Mouse (Mus musculus) myocyte (in vitro differentiated cells): Measurements from ENCODE around the gene Tmem30c. TPM values are rescaled to one million over a fixed set of nuclear protein-coding genes. Genes with fewer than 3 reads are reported as not detected.

ENCODE experiments used
- H3K27me3 ChIP-seq: one replicate; pipeline ENCODE4 v1.6.1; 2011; ENCODE audit not compliant: control insufficient read depth, insufficient read depth, insufficient read length
- H3K36me3 ChIP-seq: one replicate; pipeline ENCODE4 v1.6.1; 2011; ENCODE audit not compliant: control insufficient read depth, insufficient read depth
- H3K4me2 ChIP-seq: one replicate; pipeline ENCODE4 v1.6.1; 2011; ENCODE audit warnings: low read depth, control low read depth
- H3K4me3 ChIP-seq: one replicate; pipeline ENCODE4 v1.5.1; 2011; ENCODE audit warnings: mild to moderate bottlenecking, control low read depth, moderate library complexity
- H3K79me2 ChIP-seq: one replicate; pipeline ENCODE4 v1.6.1; 2011; ENCODE audit not compliant: control insufficient read depth, insufficient read depth
- H3ac ChIP-seq: one replicate; pipeline ENCODE4 v1.6.1; 2011; ENCODE audit not compliant: control insufficient read depth, insufficient read length
- CEBPB ChIP-seq: IDR thresholded peaks from 2 replicates; pipeline ENCODE4 v1.6.1; 2011; ENCODE audit warnings: mild to moderate bottlenecking, moderate library complexity; ENCODE audit not compliant: poor library complexity, insufficient read depth, severe bottlenecking
- E2F4 ChIP-seq: IDR thresholded peaks from one replicate; pipeline ENCODE4 v1.6.1; 2011; ENCODE audit warnings: mild to moderate bottlenecking, control low read depth, moderate library complexity; ENCODE audit not compliant: insufficient read depth
- MAX ChIP-seq: IDR thresholded peaks from one replicate; pipeline ENCODE4 v1.6.1; 2011; ENCODE audit warnings: low read depth, mild to moderate bottlenecking, control low read depth
- MYOD1 ChIP-seq, 3 experiments: IDR thresholded peaks; one replicate each; pipeline ENCODE4 v1.6.1; 2011; ENCODE audit warnings: control low read depth in 2 of 3, low read depth in 2 of 3, mild to moderate bottlenecking in 2 of 3, moderate library complexity in 1 of 3; ENCODE audit not compliant: insufficient read length in 2 of 3, control insufficient read depth in 1 of 3
- MYOG ChIP-seq, 3 experiments: IDR thresholded peaks; one replicate each; pipeline ENCODE4 v1.6.1; 2011; ENCODE audit warnings: control low read depth in 2 of 3, low read depth in 2 of 3, mild to moderate bottlenecking in 2 of 3; ENCODE audit not compliant: insufficient read length in 2 of 3, control insufficient read depth in 1 of 3, insufficient read depth in 1 of 3
- POLR2A ChIP-seq: IDR thresholded peaks from one replicate; pipeline ENCODE4 v1.6.1; 2011; ENCODE audit warnings: low read depth, mild to moderate bottlenecking, control low read depth, moderate library complexity; ENCODE audit not compliant: insufficient read length
- POLR2AphosphoS2 ChIP-seq: IDR thresholded peaks from one replicate; pipeline ENCODE4 v1.6.1; 2011; ENCODE audit warnings: low read depth, control low read depth; ENCODE audit not compliant: insufficient read length
- REST ChIP-seq: IDR thresholded peaks from one replicate; pipeline ENCODE4 v1.6.1; 2011; ENCODE audit warnings: mild to moderate bottlenecking, control low read depth, moderate library complexity; ENCODE audit not compliant: insufficient read depth, insufficient read length
- SRF ChIP-seq: IDR thresholded peaks from one replicate; pipeline ENCODE4 v1.6.1; 2011; ENCODE audit warnings: low read depth; ENCODE audit not compliant: control insufficient read depth, insufficient read length
- TCF12 ChIP-seq: IDR thresholded peaks from one replicate; pipeline ENCODE4 v1.6.1; 2011; ENCODE audit warnings: mild to moderate bottlenecking, control low read depth; ENCODE audit not compliant: poor library complexity, insufficient read depth, severe bottlenecking
- TCF3 ChIP-seq: IDR thresholded peaks from one replicate; pipeline ENCODE4 v1.6.1; 2011; ENCODE audit warnings: low read depth, control low read depth; ENCODE audit not compliant: insufficient read length
- USF1 ChIP-seq: IDR thresholded peaks from one replicate; pipeline ENCODE4 v1.6.1; 2011; ENCODE audit warnings: low read depth, mild to moderate bottlenecking, control low read depth, moderate library complexity
- polyA plus RNA-seq: library from polyadenylated mRNA; unstranded; fragments of >200 nt; fragmentation: generic; extraction: Trizol; gene quantifications from one replicate; pipeline ENCODE4 v1.2.1, GENCODE M21; 2012; ENCODE audit warnings: missing spikeins

Tmem30c gene
- polyA plus RNA-seq, 1 experiment, result not detected

- Histone ChIP-seq H3K27me3 (no peaks in the 10 kb centered on the region), H3K36me3 (no peaks in the 10 kb centered on the region), H3K4me3 (no peak overlapping the region), H3ac (no peak overlapping the region), H3K79me2 (no peaks in the 10 kb centered on the region), H3K4me2 (peak overlapping the region; percentile 47)
- peak; percentile 41 for TF ChIP-seq TCF12
- TF ChIP-seq POLR2AphosphoS2, result no peak
Measured at GRCm38 (mm10) chr16:57267068-57267467, 25.6 kb downstream of the Tmem30c start.

- Histone ChIP-seq H3K4me3 (no peak overlapping the region), H3K4me2 (no peak overlapping the region), H3ac (no peak overlapping the region), H3K36me3 (no peaks in the 10 kb centered on the region), H3K27me3 (no peaks in the 10 kb centered on the region), H3K79me2 (no peaks in the 10 kb centered on the region)
- TF ChIP-seq REST, result no peak
- no peak for TF ChIP-seq MAX
- no peak for TF ChIP-seq TCF12
- no peak for TF ChIP-seq MYOD1 (IDR thresholded peaks at IDR 0.05; ENCODE audit: control insufficient read depth in 1 of 3, insufficient read length in 2 of 3, low read depth in 2 of 3)
- TF ChIP-seq CEBPB, result no peak
- no peak for TF ChIP-seq POLR2AphosphoS2
- TF ChIP-seq USF1, result no peak
- TF ChIP-seq POLR2A, result no peak
- TF ChIP-seq MYOG (IDR thresholded peaks at IDR 0.05; ENCODE audit: control insufficient read depth in 1 of 3, insufficient read depth in 1 of 3, insufficient read length in 2 of 3, low read depth in 2 of 3), result no peak
- TF ChIP-seq SRF, result no peak
Measured at GRCm38 (mm10) chr16:57260152-57260551, 32.5 kb downstream of the Tmem30c start.

GRCm38 (mm10) chr16:57259356-57260083, 33.1 kb downstream of the Tmem30c start:
- H3K79me2 ChIP-seq, result no peaks in the 10 kb centered on the region
- H3ac ChIP-seq, result no peak overlapping the region
- no peaks in the 10 kb centered on the region for H3K36me3 ChIP-seq
- TF ChIP-seq POLR2AphosphoS2 (no peak), MYOG (IDR thresholded peaks at IDR 0.05; ENCODE audit: control insufficient read depth in 1 of 3, insufficient read depth in 1 of 3, insufficient read length in 2 of 3, low read depth in 2 of 3) (no peak), E2F4 (no peak), CEBPB (no peak), POLR2A (no peak), TCF12 (no peak), REST (no peak), SRF (no peak), TCF3 (no peak), USF1 (no peak), MYOD1 (IDR thresholded peaks at IDR 0.05; ENCODE audit: control insufficient read depth in 1 of 3, insufficient read length in 2 of 3, low read depth in 2 of 3) (no peak), MAX (no peak)
- H3K4me3 ChIP-seq, result no peak overlapping the region
- H3K27me3 ChIP-seq, result no peaks in the 10 kb centered on the region
- H3K4me2 ChIP-seq, result no peak overlapping the region

- no peak overlapping the region for H3K4me3 ChIP-seq
- H3K4me2 ChIP-seq, result peak overlapping the region; percentile 75
- H3K27me3 ChIP-seq, result no peaks in the 10 kb centered on the region
- no peaks in the 10 kb centered on the region for H3K36me3 ChIP-seq
- no peak overlapping the region for H3ac ChIP-seq
- TF ChIP-seq MYOG (IDR thresholded peaks at IDR 0.05; ENCODE audit: control insufficient read depth in 1 of 3, insufficient read depth in 1 of 3, insufficient read length in 2 of 3, low read depth in 2 of 3) (peak in 2 of 3 experiments; percentile 48 to 54), REST (no peak), E2F4 (no peak), TCF12 (peak; percentile 85), POLR2AphosphoS2 (no peak), SRF (peak; percentile 86), USF1 (no peak), TCF3 (peak; percentile 15), MAX (no peak), CEBPB (peak; percentile 26; the same call in 1 of the 2 replicates), MYOD1 (IDR thresholded peaks at IDR 0.05; ENCODE audit: control insufficient read depth in 1 of 3, insufficient read length in 2 of 3, low read depth in 2 of 3) (peak; percentile 79 to 90 (median 87)), POLR2A (no peak)
- H3K79me2 ChIP-seq, result no peaks in the 10 kb centered on the region
Measured at GRCm38 (mm10) chr16:57251589-57252421, 40.9 kb downstream of the Tmem30c start.

- H3K4me2 ChIP-seq, result peak overlapping the region; percentile 75
- TF ChIP-seq TCF12, result no peak
- H3K79me2 ChIP-seq, result no peaks in the 10 kb centered on the region
- H3ac ChIP-seq, result no peak overlapping the region
- no peaks in the 10 kb centered on the region for H3K27me3 ChIP-seq
- no peaks in the 10 kb centered on the region for H3K36me3 ChIP-seq
- no peak overlapping the region for H3K4me3 ChIP-seq
Measured at GRCm38 (mm10) chr16:57250991-57251390, 41.7 kb downstream of the Tmem30c start.
